ENCODE assay signal across 18 mouse cellular contexts in the genomic region with DNA sequence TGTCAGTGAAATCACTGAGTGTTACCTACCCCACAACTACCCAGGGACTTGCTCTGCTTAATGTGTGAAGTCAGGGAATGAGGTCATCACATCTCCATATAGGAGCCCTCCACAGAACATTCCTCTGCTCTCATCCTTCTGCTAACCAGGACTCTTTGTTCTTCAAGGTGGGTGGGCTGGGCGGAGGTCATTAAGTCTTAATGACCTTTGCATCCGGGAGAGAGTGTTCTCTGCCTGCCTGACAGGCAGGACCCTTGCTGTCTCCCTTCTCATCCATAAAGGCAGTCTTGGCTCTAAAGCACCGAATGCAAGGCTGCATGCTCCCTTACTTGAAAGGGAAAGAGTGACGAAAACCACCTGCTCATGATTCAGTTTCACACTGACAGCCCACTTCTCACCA.
DNase-seq lines count a peak whose midpoint lies in the region; ATAC-seq and TF ChIP-seq lines count a peak whose summit lies in the region.
"Had no signal": no experiment of that assay in that cellular context is flagged by ENCODE, and none has a peak within 500 bp of the region (broad histone marks: within the 10 kb centered on the region; RNA-seq: fewer than 3 reads in every experiment).

No protein-coding gene starts in this region.

- H3K36me3 ChIP-seq in kidney, embryonic 14.5 days (ENCODE audit: control insufficient read depth, insufficient read depth, low read length), result no peaks in the 10 kb centered on the region
- no peaks in the 10 kb centered on the region for H3K36me3 ChIP-seq in ES-E14 (ENCODE audit: control insufficient read depth, insufficient read depth, low read length, poor library complexity, severe bottlenecking)
- no peaks in the 10 kb centered on the region for H3K36me3 ChIP-seq in limb, embryonic 11.5 days (ENCODE audit: control insufficient read depth, insufficient read depth, low read length)
- H3K36me3 ChIP-seq in stomach, postnatal 0 days (ENCODE audit: control insufficient read depth, insufficient read depth, low read length), result no peaks in the 10 kb centered on the region
- H3K36me3 ChIP-seq: heart, embryonic 12.5 days; liver, embryonic 15.5 days; midbrain, embryonic 13.5 days had no signal

- no peak for TF ChIP-seq EP300 in stomach, postnatal 0 days (optimal IDR thresholded peaks at IDR 0.05)

- in situ Hi-C loops in ES-E14 (cut with MboI; ENCODE audit: low sequenced_read_pairs in 2 of 2, unreplicated experiment in 2 of 2), result no loop called here

- H3K27ac ChIP-seq in kidney, embryonic 14.5 days (ENCODE audit: low read depth, low read length), result no peak overlapping the region
- H3K27ac ChIP-seq in ES-E14 (ENCODE audit: insufficient read depth, low read depth, low read length, poor library complexity, severe bottlenecking), result no peak overlapping the region
- H3K27ac ChIP-seq in limb, embryonic 11.5 days (replicated peaks; ENCODE audit: low read depth, low read length), result no peak overlapping the region
- no peak overlapping the region for H3K27ac ChIP-seq in stomach, postnatal 0 days (replicated peaks)
- H3K27ac ChIP-seq: hindbrain, postnatal 0 days; liver, embryonic 15.5 days; midbrain, embryonic 13.5 days had no signal

- 5% methylated on average over 4 of the region's 4 CpGs for WGBS in kidney, embryonic 14.5 days
- WGBS in limb, embryonic 11.5 days, result 4% methylated on average over 4 of the region's 4 CpGs
- 16% methylated on average over 4 of the region's 4 CpGs for WGBS in stomach, postnatal 0 days

- no peaks in the 10 kb centered on the region for H3K9me3 ChIP-seq in kidney, embryonic 14.5 days (ENCODE audit: control insufficient read depth, low read length)
- no peaks in the 10 kb centered on the region for H3K9me3 ChIP-seq in ES-E14 (ENCODE audit: control insufficient read depth, insufficient read depth, low read depth, low read length)
- H3K9me3 ChIP-seq in limb, embryonic 11.5 days (ENCODE audit: control insufficient read depth, low read length), result no peaks in the 10 kb centered on the region
- no peaks in the 10 kb centered on the region for H3K9me3 ChIP-seq in stomach, postnatal 0 days (ENCODE audit: control insufficient read depth, low read length)
- H3K9me3 ChIP-seq: heart, embryonic 12.5 days; liver, embryonic 15.5 days; midbrain, embryonic 13.5 days had no signal

- DNase-seq in kidney, adult 9 months, result no peak
- DNase-seq in ES-E14 (ENCODE audit: low read depth, low spot score) (peak; percentile 74), MN1 (ENCODE audit: low spot score) (no peak)
- DNase-seq in embryo, embryonic 11 days, result peak; percentile 52
- DNase-seq in limb, embryonic 11.5 days (ENCODE audit: low spot score), result peak; percentile 55
- no peak for DNase-seq in stomach, postnatal 0 days (ENCODE audit: low spot score)
- no peak for DNase-seq in heart, postnatal 36 days
- DNase-seq: adrenal gland, adult 2 months; cerebellum, postnatal 10 days; heart, postnatal 14 days; kidney, adult 2 months had no signal

- H3K4me1 ChIP-seq in kidney, embryonic 14.5 days (ENCODE audit: control insufficient read depth, insufficient read depth, low read length), result 0 out of 2 replicates have a peak, but pooled peaks cover 6% of the 10 kb centered on the region
- H3K4me1 ChIP-seq in ES-E14 (ENCODE audit: control insufficient read depth in 2 of 2, insufficient read depth in 2 of 2, low read length in 2 of 2, poor library complexity in 1 of 2), result peaks cover 0 to 2% of the 10 kb centered on the region in 2 experiments; a peak in 1 of 4 replicates
- peaks cover 5% of the 10 kb centered on the region; the same call in 1 of the 2 replicates for H3K4me1 ChIP-seq in limb, embryonic 11.5 days (ENCODE audit: control insufficient read depth, insufficient read depth, low read length)
- H3K4me1 ChIP-seq in stomach, postnatal 0 days (replicated peaks; ENCODE audit: control insufficient read depth, insufficient read depth), result no peaks in the 10 kb centered on the region
- H3K4me1 ChIP-seq: liver, embryonic 15.5 days; midbrain, embryonic 13.5 days had no signal

- intact Hi-C loops in heart, postnatal 36 days (cut with DNase I), result no loop called here

- H3K4me2 ChIP-seq in kidney, embryonic 14.5 days (replicated peaks; ENCODE audit: low read depth, low read length), result no peak overlapping the region
- no peak overlapping the region for H3K4me2 ChIP-seq in limb, embryonic 11.5 days (ENCODE audit: low read depth, severe bottlenecking)
- H3K4me2 ChIP-seq in stomach, postnatal 0 days (replicated peaks; ENCODE audit: low read depth), result no peak overlapping the region
- H3K4me2 ChIP-seq: heart, embryonic 12.5 days; liver, embryonic 15.5 days; midbrain, embryonic 13.5 days had no signal

- H3K27me3 ChIP-seq in kidney, embryonic 14.5 days (ENCODE audit: control insufficient read depth, insufficient read depth, low read length), result no peaks in the 10 kb centered on the region
- H3K27me3 ChIP-seq in limb, embryonic 11.5 days (ENCODE audit: control insufficient read depth, insufficient read depth, low read length), result no peaks in the 10 kb centered on the region
- no peaks in the 10 kb centered on the region for H3K27me3 ChIP-seq in stomach, postnatal 0 days (ENCODE audit: control insufficient read depth, insufficient read depth, low read length)
- H3K27me3 ChIP-seq: heart, embryonic 12.5 days; liver, embryonic 15.5 days; midbrain, embryonic 13.5 days had no signal

- peak; percentile 90 for ATAC-seq in kidney, embryonic 14.5 days (ENCODE audit: low FRiP score, low TSS enrichment)
- no peak for ATAC-seq in limb, embryonic 11.5 days (ENCODE audit: insufficient number of reproducible peaks, low FRiP score, low TSS enrichment, low read depth)
- ATAC-seq in stomach, postnatal 0 days (ENCODE audit: low FRiP score, low TSS enrichment), result no peak
- ATAC-seq: forebrain, embryonic 16.5 days; hindbrain, postnatal 0 days; lung, postnatal 0 days; midbrain, embryonic 13.5 days had no signal

- no peak overlapping the region for H3K9ac ChIP-seq in kidney, embryonic 14.5 days (ENCODE audit: low read depth, low read length)
- no peak overlapping the region for H3K9ac ChIP-seq in ES-E14 (ENCODE audit: insufficient read depth, low read depth, low read length, poor library complexity, severe bottlenecking)
- no peak overlapping the region for H3K9ac ChIP-seq in limb, embryonic 11.5 days (ENCODE audit: low read length)
- H3K9ac ChIP-seq in stomach, postnatal 0 days (ENCODE audit: low read length), result no peak overlapping the region
- H3K9ac ChIP-seq: heart, embryonic 12.5 days; liver, embryonic 15.5 days; midbrain, embryonic 13.5 days had no signal

- H3K4me3 ChIP-seq in kidney, embryonic 14.5 days (ENCODE audit: low read length), result no peak overlapping the region
- no peak overlapping the region for H3K4me3 ChIP-seq in ES-E14 (ENCODE audit: insufficient read depth in 1 of 2, low read depth in 1 of 2, low read length in 2 of 2, poor library complexity in 1 of 2, severe bottlenecking in 1 of 2)
- H3K4me3 ChIP-seq in limb, embryonic 11.5 days (ENCODE audit: low read depth, low read length), result no peak overlapping the region
- H3K4me3 ChIP-seq in stomach, postnatal 0 days (ENCODE audit: low read depth, low read length), result no peak overlapping the region
- H3K4me3 ChIP-seq: heart, embryonic 12.5 days; liver, embryonic 15.5 days; midbrain, embryonic 13.5 days had no signal

- TF ChIP-seq CTCF in stomach, postnatal 0 days (IDR thresholded peaks at IDR 0.05; ENCODE audit: low read depth), result no peak

TF ChIP-seq in ES-E14, 5 proteins besides CTCF, POLR2A, EP300 and RAD21:
- TF ChIP-seq HCFC1 (IDR thresholded peaks at IDR 0.05; ENCODE audit: borderline replicate concordance, insufficient read depth, low read length) (no peak), ZC3H11A (IDR thresholded peaks at IDR 0.05; ENCODE audit: borderline replicate concordance, low read depth, low read length) (no peak), CHD2 (IDR thresholded peaks at IDR 0.05; ENCODE audit: low read depth, low read length) (no peak), MAFK (IDR thresholded peaks at IDR 0.05; ENCODE audit: insufficient read depth, low read depth, low read length) (no peak), ZNF384 (IDR thresholded peaks at IDR 0.05; ENCODE audit: low read depth, low read length) (no peak)

Comparison
In these comparisons a context has a peak if more than half of its experiments do, and no peak if none do; other contexts are left out.
1. DNase-seq: peak in ES-E14 (single experiment), embryo, embryonic 11 days (single experiment) and limb, embryonic 11.5 days (single experiment); none in kidney, adult 9 months (single experiment), stomach, postnatal 0 days (single experiment), MN1 (single experiment) and heart, postnatal 36 days (0 of 2).